Mouse (Mus musculus) hindbrain, embryonic 15.5 days (tissue): ENCODE measurements around the gene Efcc1. TPM values are rescaled to one million over a fixed set of nuclear protein-coding genes. Genes with fewer than 3 reads are reported as not detected.

ENCODE experiments used
- ATAC-seq: fragments of 200-750 bp; cut with Nextera tagmentation; 2 replicates; pipeline ENCODE4 v1.8.0; 2017; ENCODE audit warnings: low read depth, moderate number of reproducible peaks, moderate TSS enrichment; ENCODE audit not compliant: low FRiP score
- H3K27ac ChIP-seq: fragments of 300-500 bp; sonication (generic); replicated peaks from 2 replicates; pipeline ENCODE4 v1.5.1; 2015; ENCODE audit warnings: mild to moderate bottlenecking, inconsistent platforms
- H3K27me3 ChIP-seq: fragments of 300-500 bp; sonication (generic); 2 replicates; pipeline ENCODE4 v1.6.1; 2015; ENCODE audit warnings: control low read depth, inconsistent platforms
- H3K36me3 ChIP-seq: fragments of 300-500 bp; sonication (generic); 2 replicates; pipeline ENCODE4 v1.6.1; 2015; ENCODE audit warnings: control low read depth, inconsistent platforms
- H3K4me1 ChIP-seq: fragments of 300-500 bp; sonication (generic); replicated peaks from 2 replicates; pipeline ENCODE4 v1.6.1; 2015; ENCODE audit warnings: control low read depth, inconsistent platforms
- H3K4me2 ChIP-seq: fragments of 300-500 bp; sonication (generic); 2 replicates; pipeline ENCODE4 v1.6.1; 2015; ENCODE audit warnings: moderate library complexity, mild to moderate bottlenecking, inconsistent platforms
- H3K4me3 ChIP-seq: fragments of 300-500 bp; sonication (generic); 2 replicates; pipeline ENCODE4 v1.5.1; 2015; ENCODE audit warnings: mild to moderate bottlenecking, inconsistent platforms
- H3K9ac ChIP-seq: fragments of 300-500 bp; sonication (generic); 2 replicates; pipeline ENCODE4 v1.6.1; 2015; ENCODE audit warnings: inconsistent platforms
- H3K9me3 ChIP-seq: fragments of 300-500 bp; sonication (generic); 2 replicates; pipeline ENCODE4 v1.6.1; 2016; ENCODE audit warnings: control low read depth, inconsistent platforms
- WGBS: fragments of 180-500 bp; shearing (Covaris S2); methylation state at CpG from one replicate; pipeline ENCODE4 v1.1.7; 2015; 5-methylcytosine and 5-hydroxymethylcytosine counted together
- polyA plus RNA-seq: library from polyadenylated mRNA; unstranded; fragments of >200 nt; fragmentation: Nextera tagmentation; extraction: Ambion mirVana; gene quantifications from 2 replicates; pipeline ENCODE4 v1.2.1, GENCODE M21; 2015

Gene Efcc1
- polyA plus RNA-seq, 1 experiment from 2014 or later = 7.0 TPM

DNA sequence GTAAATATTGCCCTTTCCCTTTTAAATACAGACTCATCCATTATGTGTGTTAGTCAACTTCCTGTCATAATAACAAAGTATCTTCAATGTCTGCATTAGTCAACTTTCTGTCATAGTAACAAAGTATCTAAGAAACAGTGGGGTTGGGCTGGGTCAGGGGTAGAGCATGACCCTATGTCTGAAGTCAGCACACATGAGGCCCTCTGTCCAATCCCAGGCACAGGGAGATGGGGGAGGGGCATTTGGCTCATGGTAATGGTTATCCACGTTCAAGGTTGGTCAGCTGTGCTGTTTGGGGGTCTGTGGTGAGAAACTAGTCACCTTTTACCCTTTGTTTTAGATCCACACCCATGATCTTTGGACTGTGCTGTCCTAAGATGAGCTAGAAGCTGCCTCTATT is 14.6 kb downstream of the Efcc1 start:
- H3K4me2 ChIP-seq = no peak overlapping the region
- H3K4me1 ChIP-seq = no peaks in the 10 kb centered on the region
- no peaks in the 10 kb centered on the region for H3K9me3 ChIP-seq
- H3K27ac ChIP-seq = no peak overlapping the region
- ATAC-seq = no peak
- 27% methylated on average over 1 of the region's 1 CpGs for WGBS
- no peaks in the 10 kb centered on the region for H3K27me3 ChIP-seq
- no peak overlapping the region for H3K9ac ChIP-seq
- H3K4me3 ChIP-seq = no peak overlapping the region
- H3K36me3 ChIP-seq = no peaks in the 10 kb centered on the region

DNA sequence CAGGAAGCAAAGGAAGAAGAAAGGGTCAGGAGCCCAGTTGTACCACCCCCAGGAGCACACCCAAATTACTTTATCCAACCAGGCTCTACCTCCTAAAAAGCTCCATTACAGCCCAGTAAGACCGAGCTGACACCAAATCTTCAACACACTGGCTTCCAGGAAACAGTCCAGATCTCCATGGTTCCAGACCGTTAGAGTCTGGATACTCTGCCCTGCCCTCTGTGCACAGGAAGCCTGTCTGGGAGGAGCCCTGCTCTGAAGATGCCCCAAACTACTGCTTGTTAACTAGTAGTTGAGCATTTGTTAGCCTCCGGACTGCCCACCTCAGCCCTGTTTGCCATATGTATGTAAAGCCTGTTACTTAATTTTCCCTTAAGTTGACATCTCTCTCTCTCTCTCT is 15.4 kb downstream of the Efcc1 start:
- no peaks in the 10 kb centered on the region for H3K9me3 ChIP-seq
- H3K4me3 ChIP-seq = no peak overlapping the region
- H3K4me2 ChIP-seq = no peak overlapping the region
- ATAC-seq = no peak
- H3K27ac ChIP-seq = no peak overlapping the region
- no peaks in the 10 kb centered on the region for H3K36me3 ChIP-seq
- H3K27me3 ChIP-seq = no peaks in the 10 kb centered on the region
- H3K9ac ChIP-seq = no peak overlapping the region
- no peaks in the 10 kb centered on the region for H3K4me1 ChIP-seq
- 70% methylated on average over 3 of the region's 3 CpGs for WGBS

DNA sequence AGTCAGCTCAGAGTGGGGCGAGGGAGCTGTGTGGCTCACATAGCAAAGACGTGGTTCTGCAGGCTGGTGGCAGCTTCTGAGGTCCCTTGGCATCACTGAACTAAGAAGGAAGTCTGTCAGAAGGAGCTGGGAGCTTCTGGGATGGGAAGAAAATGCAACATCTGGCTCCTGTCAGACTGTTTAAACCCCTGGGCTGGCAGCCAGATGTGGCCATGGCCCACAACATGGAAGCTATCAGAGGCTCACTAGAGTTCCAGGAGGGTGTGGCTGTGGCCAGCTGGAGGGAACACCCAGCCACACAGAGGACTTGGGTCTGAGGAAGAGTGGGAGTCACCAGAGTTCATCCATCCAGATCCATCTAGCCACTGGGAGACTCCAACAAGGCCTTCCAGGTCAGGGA is 16.2 kb downstream of the Efcc1 start:
- no peaks in the 10 kb centered on the region for H3K9me3 ChIP-seq
- H3K9ac ChIP-seq = no peak overlapping the region
- no peak overlapping the region for H3K4me3 ChIP-seq
- H3K36me3 ChIP-seq = no peaks in the 10 kb centered on the region
- H3K4me2 ChIP-seq = no peak overlapping the region
- ATAC-seq = no peak
- WGBS = 83% methylated on average over 2 of the region's 2 CpGs
- H3K4me1 ChIP-seq = no peaks in the 10 kb centered on the region
- H3K27ac ChIP-seq = no peak overlapping the region
- H3K27me3 ChIP-seq = no peaks in the 10 kb centered on the region

DNA sequence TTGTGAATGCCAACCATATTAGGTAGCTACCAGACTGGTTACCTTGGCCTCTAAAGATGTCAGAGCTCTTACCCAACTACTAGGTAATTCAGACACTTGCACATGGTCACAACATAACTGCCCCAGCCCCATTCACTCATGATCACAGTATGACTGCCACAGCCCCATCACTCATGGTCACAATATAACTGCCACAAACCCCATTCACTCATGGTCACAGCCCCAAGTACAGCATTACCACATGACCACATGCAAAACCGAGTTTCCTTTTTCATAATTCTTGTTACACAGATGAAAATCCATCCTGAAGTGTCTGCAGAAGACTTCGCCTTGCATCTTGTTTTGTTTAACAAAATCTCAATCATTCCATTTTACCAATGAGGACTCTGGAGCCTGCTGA is 17.4 kb downstream of the Efcc1 start:
- WGBS = 90% methylated on average over 2 of the region's 2 CpGs
- Histone ChIP-seq H3K4me2 (no peak overlapping the region), H3K4me3 (no peak overlapping the region), H3K27ac (no peak overlapping the region), H3K4me1 (no peaks in the 10 kb centered on the region), H3K36me3 (no peaks in the 10 kb centered on the region), H3K9ac (no peak overlapping the region), H3K27me3 (no peaks in the 10 kb centered on the region), H3K9me3 (no peaks in the 10 kb centered on the region)
- ATAC-seq = no peak

DNA sequence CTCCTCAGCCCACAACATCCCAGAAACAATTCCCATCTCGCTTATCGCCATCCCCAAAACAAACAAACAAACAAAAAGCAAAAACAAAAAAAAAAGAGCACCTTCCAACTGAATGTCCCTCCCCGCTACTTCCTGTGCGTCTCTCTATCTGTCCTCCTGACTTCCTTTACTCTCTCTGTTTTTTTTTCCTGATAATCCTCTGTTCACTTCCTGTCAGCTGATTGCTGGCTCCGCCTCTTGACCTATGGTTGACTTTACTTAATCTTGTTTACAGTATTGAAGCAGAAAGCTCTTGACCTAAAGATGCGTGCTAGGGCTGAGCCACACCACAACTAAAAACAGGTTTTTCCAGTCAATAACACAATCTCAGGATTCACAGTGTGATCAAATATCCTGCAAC is 17.9 kb downstream of the Efcc1 start:
- Histone ChIP-seq H3K27me3 (no peaks in the 10 kb centered on the region), H3K4me2 (no peak overlapping the region), H3K27ac (no peak overlapping the region), H3K9me3 (no peaks in the 10 kb centered on the region), H3K9ac (no peak overlapping the region), H3K4me3 (no peak overlapping the region), H3K36me3 (no peaks in the 10 kb centered on the region), H3K4me1 (no peaks in the 10 kb centered on the region)
- 93% methylated on average over 6 of the region's 6 CpGs for WGBS
- no peak for ATAC-seq

DNA sequence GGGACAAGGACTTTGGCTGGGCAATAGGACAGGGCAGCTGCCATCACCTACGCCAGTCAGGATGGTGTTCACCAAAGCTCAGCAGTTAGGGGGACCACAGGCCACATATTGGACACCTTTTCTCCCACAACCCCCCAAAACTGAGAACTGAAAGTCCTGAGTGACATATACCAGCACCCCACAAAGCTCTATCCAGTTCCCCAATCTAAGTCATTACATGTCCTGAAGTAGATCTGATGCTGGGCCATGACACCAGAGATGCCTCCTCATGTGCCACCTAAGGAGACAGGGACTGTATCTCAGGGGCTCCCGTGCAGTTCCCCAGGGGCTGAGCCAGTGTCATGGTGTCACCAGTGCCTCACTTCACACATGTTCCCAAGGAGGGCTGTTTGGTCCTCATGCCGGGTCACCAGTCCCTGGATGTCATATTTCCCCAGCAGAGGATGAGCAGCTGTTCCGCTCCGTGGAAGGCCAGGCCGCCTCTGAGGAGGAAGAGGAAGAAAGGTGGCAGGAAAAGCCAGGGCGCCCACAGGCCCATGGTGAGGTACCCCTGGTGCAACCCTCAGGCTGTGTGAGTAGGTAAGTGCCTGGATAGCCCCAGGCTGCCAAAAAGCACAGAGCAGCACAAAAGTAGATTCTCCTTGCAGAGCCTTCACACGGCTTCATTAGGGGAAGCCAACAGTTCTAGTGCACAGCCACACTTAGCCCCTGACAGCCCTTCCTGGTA is 19.7 kb downstream of the Efcc1 start:
- Histone ChIP-seq H3K4me1 (no peaks in the 10 kb centered on the region), H3K9me3 (no peaks in the 10 kb centered on the region), H3K4me2 (no peak overlapping the region), H3K27me3 (no peaks in the 10 kb centered on the region), H3K9ac (no peak overlapping the region), H3K4me3 (no peak overlapping the region), H3K27ac (no peak overlapping the region), H3K36me3 (peaks cover 4% of the 10 kb centered on the region; the same call in 1 of the 2 replicates)
- 92% methylated on average over 8 of the region's 8 CpGs for WGBS
- ATAC-seq = no peak

DNA sequence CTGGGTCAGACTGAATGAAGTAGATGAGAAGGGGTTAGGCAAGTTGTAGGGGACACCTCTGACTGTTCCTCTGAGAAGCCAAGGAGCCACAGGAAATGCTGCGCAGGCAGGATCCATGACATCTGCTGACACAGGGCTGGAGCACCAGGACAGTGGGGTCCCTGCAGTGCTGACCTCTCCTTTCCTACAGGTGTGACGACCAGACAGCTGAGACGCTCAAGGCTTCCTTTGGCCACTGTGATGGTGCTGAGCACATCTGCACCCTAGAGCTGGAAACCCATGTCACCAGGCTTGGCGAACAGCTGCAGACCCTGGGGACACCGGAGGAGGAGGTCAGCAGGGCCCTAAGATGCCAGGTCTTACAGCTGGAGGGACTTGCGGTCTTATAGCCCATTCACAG is 20.9 kb downstream of the Efcc1 start:
- 94% methylated on average over 6 of the region's 6 CpGs for WGBS
- Histone ChIP-seq H3K9me3 (no peaks in the 10 kb centered on the region), H3K36me3 (peaks cover 4% of the 10 kb centered on the region; the same call in 1 of the 2 replicates), H3K4me2 (no peak overlapping the region), H3K27ac (no peak overlapping the region), H3K27me3 (no peaks in the 10 kb centered on the region), H3K9ac (no peak overlapping the region), H3K4me3 (no peak overlapping the region), H3K4me1 (no peaks in the 10 kb centered on the region)
- ATAC-seq = no peak

DNA sequence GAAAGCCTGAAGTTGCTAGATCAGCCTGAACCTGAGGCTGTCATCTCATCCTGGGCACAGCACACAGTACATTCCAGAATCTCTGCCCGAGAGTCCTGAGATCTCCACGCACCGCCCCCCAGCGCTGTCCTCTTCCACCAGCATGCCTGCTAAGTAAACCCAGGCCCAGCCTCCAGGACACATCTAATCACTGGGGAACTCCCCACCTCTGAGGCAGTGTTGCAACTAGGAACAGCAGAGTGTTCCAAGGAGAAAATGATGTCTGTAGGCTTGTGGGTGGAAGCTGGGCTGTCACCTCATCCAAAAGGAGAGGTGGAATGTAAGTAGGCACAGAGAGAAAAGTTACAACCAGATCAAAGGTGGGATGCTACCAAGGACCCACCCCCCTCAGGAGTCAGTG is 24.5 kb downstream of the Efcc1 start:
- ATAC-seq = no peak
- H3K9ac ChIP-seq = no peak overlapping the region
- H3K27ac ChIP-seq = no peak overlapping the region
- H3K4me1 ChIP-seq = no peaks in the 10 kb centered on the region
- no peaks in the 10 kb centered on the region for H3K27me3 ChIP-seq
- H3K4me2 ChIP-seq = no peak overlapping the region
- no peaks in the 10 kb centered on the region for H3K9me3 ChIP-seq
- H3K36me3 ChIP-seq = peaks cover 4% of the 10 kb centered on the region; the same call in 1 of the 2 replicates
- no peak overlapping the region for H3K4me3 ChIP-seq
- WGBS = 95% methylated on average over 4 of the region's 4 CpGs

DNA sequence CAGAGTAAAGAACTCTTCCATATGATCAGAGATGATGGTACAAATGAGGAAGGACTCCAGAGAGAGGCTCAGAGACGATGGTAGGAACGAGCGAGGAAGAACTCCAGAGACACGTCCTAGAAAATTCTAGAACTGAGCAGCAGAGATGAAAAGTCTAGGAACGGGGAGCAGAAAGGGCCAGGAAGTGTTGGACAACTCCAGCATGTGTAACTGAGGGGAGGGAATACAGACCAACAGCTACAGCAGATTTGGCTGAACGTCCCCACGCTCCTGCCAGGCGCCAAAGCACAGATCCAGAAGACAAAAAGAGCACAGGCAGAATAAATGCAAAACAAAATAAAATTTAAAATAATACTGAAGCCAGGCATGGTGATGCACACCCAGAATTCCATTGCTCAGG is 26.2 kb downstream of the Efcc1 start:
- no peak for ATAC-seq
- WGBS = 93% methylated on average over 8 of the region's 8 CpGs
- H3K4me2 ChIP-seq = no peak overlapping the region
- no peaks in the 10 kb centered on the region for H3K27me3 ChIP-seq
- H3K4me3 ChIP-seq = no peak overlapping the region
- H3K9ac ChIP-seq = no peak overlapping the region
- no peak overlapping the region for H3K27ac ChIP-seq
- H3K36me3 ChIP-seq = peaks cover 4% of the 10 kb centered on the region; the same call in 1 of the 2 replicates
- H3K4me1 ChIP-seq = no peaks in the 10 kb centered on the region
- H3K9me3 ChIP-seq = no peaks in the 10 kb centered on the region

DNA sequence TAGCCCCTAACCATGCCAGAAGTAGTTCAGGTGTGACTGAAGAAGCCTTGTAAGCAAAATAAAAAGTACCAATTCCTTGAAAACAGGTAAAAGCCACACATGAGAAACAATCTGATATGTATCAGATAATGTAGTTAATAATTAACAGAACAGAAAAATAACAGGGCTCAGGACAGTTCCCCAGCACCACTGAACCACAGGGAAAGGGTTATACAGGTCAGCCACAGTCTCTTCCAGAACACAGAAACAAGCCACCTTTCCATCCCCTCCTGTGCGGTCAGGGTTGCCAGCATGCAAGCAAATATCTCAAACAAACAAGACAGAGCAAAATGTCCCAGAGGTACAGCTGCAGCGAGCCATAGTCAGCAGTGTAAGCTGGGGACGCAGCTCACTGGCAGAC is 28.7 kb downstream of the Efcc1 start:
- Histone ChIP-seq H3K4me1 (no peaks in the 10 kb centered on the region), H3K9me3 (no peaks in the 10 kb centered on the region), H3K36me3 (peaks cover 4% of the 10 kb centered on the region; the same call in 1 of the 2 replicates), H3K4me2 (no peak overlapping the region), H3K27me3 (no peaks in the 10 kb centered on the region), H3K27ac (no peak overlapping the region), H3K9ac (no peak overlapping the region), H3K4me3 (no peak overlapping the region)
- ATAC-seq = no peak
- 74% methylated on average over 3 of the region's 3 CpGs for WGBS

DNA sequence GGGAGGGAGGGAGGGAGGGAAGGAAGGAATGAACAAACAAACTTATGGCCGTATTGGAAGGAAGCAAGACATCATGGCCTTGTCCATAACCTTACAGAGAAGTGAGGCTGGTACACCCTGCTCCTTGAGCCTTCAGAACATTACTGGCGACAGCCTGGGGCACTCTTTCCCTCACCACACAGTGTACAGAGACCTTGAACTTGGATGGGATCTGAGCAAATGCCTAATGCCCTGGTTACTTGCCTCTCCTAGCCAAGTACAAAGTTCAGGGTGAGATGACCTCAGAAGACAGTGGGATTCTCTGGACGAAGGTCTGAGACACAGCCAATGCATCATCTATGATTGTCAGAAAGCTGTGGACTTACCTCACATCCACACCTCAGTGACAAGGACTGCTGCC is 29.2 kb downstream of the Efcc1 start:
- WGBS = 72% methylated on average over 3 of the region's 3 CpGs
- Histone ChIP-seq H3K9ac (no peak overlapping the region), H3K27me3 (no peaks in the 10 kb centered on the region), H3K27ac (no peak overlapping the region), H3K36me3 (peaks cover 4% of the 10 kb centered on the region; the same call in 1 of the 2 replicates), H3K4me1 (no peaks in the 10 kb centered on the region), H3K4me3 (no peak overlapping the region), H3K4me2 (no peak overlapping the region), H3K9me3 (no peaks in the 10 kb centered on the region)
- no peak for ATAC-seq

DNA sequence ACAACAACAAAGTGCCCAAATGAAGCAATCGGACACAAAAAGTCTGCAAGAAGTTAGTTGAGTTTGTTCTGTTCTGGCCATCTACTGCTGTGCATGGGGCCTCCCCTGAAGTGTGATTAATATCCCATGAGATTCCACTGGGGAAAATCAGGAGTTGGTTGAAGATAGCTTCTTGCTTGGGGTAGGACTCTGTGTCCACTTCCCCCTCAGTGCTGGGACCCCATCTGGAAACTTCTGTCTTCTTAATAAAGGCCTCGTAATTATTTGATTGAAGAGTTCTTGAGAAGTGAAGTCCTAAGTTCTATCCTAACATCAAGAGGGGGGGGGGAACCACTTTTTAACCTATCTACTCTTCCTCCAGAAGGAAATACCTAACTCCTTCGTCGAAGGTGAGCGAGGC is 31.5 kb downstream of the Efcc1 start:
- no peak for ATAC-seq
- Histone ChIP-seq H3K27ac (no peak overlapping the region), H3K9me3 (no peaks in the 10 kb centered on the region), H3K4me2 (no peak overlapping the region), H3K36me3 (no peaks in the 10 kb centered on the region), H3K4me1 (no peaks in the 10 kb centered on the region), H3K27me3 (no peaks in the 10 kb centered on the region), H3K4me3 (no peak overlapping the region), H3K9ac (no peak overlapping the region)
- WGBS = 95% methylated on average over 5 of the region's 5 CpGs
